Mouse (Mus musculus) T-helper 1 cell (primary cell): ENCODE measurements around the gene Hipk4.

Experiments
- in situ Hi-C: fragments of 300-600 bp; cut with MboI, MseI; formaldehyde crosslinking; loops from one replicate; pipeline ENCODE4 v1.15.1; 2025; ENCODE audit warnings: high pct_unique_total_duplicates

The Hipk4 gene

GRCm38 (mm10) chr7:27494659-27495367 lies 28.3 kb upstream of the Hipk4 start:
- in situ Hi-C loops: loop anchor here (5.0 kb wide), 1 partner anchor 102 kb away; no protein-coding TSS in a partner anchor

- in situ Hi-C loops: loop anchor here (5.0 kb wide), 1 partner anchor 98 kb away; no protein-coding TSS in a partner anchor
Observed at GRCm38 (mm10) chr7:27499036-27499435, 24.0 kb upstream of the Hipk4 start, which contains the start of gene Prx. Gene Prx, plus strand, starts transcription at chr7:27499324.

- in situ Hi-C loops: no loop called here
Observed at GRCm38 (mm10) chr7:27501620-27502019, 21.4 kb upstream of the Hipk4 start.

GRCm38 (mm10) chr7:27506765-27507370 lies 16.2 kb upstream of the Hipk4 start:
- in situ Hi-C loops: no loop called here

GRCm38 (mm10) chr7:27507711-27508647 lies 15.1 kb upstream of the Hipk4 start:
- in situ Hi-C loops: no loop called here

- in situ Hi-C loops: no loop called here
Observed at GRCm38 (mm10) chr7:27508648-27509005, 14.4 kb upstream of the Hipk4 start.

- in situ Hi-C loops: no loop called here
Observed at GRCm38 (mm10) chr7:27510809-27511208, 12.3 kb upstream of the Hipk4 start.

GRCm38 (mm10) chr7:27514961-27515360 lies 8.1 kb upstream of the Hipk4 start:
- in situ Hi-C loops: no loop called here

- in situ Hi-C loops: no loop called here
Observed at GRCm38 (mm10) chr7:27518314-27518713, 4.8 kb upstream of the Hipk4 start.

GRCm38 (mm10) chr7:27520104-27520503 lies 3.0 kb upstream of the Hipk4 start:
- in situ Hi-C loops: no loop called here

GRCm38 (mm10) chr7:27520599-27520998 lies 2.5 kb upstream of the Hipk4 start:
- in situ Hi-C loops: no loop called here

GRCm38 (mm10) chr7:27523805-27524204 lies 738 bp downstream of the Hipk4 start:
- in situ Hi-C loops: no loop called here

- in situ Hi-C loops: no loop called here
Observed at GRCm38 (mm10) chr7:27526039-27526827, 3.2 kb downstream of the Hipk4 start.

- in situ Hi-C loops: no loop called here
Observed at GRCm38 (mm10) chr7:27529070-27529469, 6.0 kb downstream of the Hipk4 start.

- in situ Hi-C loops: no loop called here
Observed at GRCm38 (mm10) chr7:27530937-27531336, 7.9 kb downstream of the Hipk4 start.

- in situ Hi-C loops: no loop called here
Observed at GRCm38 (mm10) chr7:27531707-27532106, 8.6 kb downstream of the Hipk4 start.

- in situ Hi-C loops: no loop called here
Observed at GRCm38 (mm10) chr7:27532480-27533050, 9.5 kb downstream of the Hipk4 start.

- in situ Hi-C loops: no loop called here
Observed at GRCm38 (mm10) chr7:27535386-27535785, 12.3 kb downstream of the Hipk4 start.

GRCm38 (mm10) chr7:27536618-27537017 lies 13.6 kb downstream of the Hipk4 start:
- in situ Hi-C loops: no loop called here

- in situ Hi-C loops: no loop called here
Observed at GRCm38 (mm10) chr7:27537998-27538397, 14.9 kb downstream of the Hipk4 start.

- in situ Hi-C loops: no loop called here
Observed at GRCm38 (mm10) chr7:27538797-27539196, 15.7 kb downstream of the Hipk4 start.
